Mouse (Mus musculus) activated CD4-positive, CD25-positive, alpha-beta regulatory T cell, adult 4 months (primary cell): ENCODE measurements around the gene Ilkap. TPM values are rescaled to one million over a fixed set of nuclear protein-coding genes. Genes with fewer than 3 reads are reported as not detected.
A peak's percentile ranks its signal among the peaks of the same experiment; 100 is the strongest.

Experiments
- ATAC-seq: one replicate; pipeline ENCODE4 v1.8.0; 2017
- polyA plus RNA-seq, 2 experiments: library from polyadenylated mRNA; unstranded; fragments of 100-300 nt; shearing (Covaris generic); gene quantifications; one replicate each; pipeline ENCODE4 v1.2.1; 2017

The Ilkap gene
- 10 to 100 TPM; 37.7 to 41.9 TPM for polyA plus RNA-seq

GRCm38 (mm10) chr1:91398260-91399062 lies at the start of gene Ilkap:
Gene Ilkap, minus strand, starts transcription at chr1:91398815.
- ATAC-seq: peak; percentile 84

DNA sequence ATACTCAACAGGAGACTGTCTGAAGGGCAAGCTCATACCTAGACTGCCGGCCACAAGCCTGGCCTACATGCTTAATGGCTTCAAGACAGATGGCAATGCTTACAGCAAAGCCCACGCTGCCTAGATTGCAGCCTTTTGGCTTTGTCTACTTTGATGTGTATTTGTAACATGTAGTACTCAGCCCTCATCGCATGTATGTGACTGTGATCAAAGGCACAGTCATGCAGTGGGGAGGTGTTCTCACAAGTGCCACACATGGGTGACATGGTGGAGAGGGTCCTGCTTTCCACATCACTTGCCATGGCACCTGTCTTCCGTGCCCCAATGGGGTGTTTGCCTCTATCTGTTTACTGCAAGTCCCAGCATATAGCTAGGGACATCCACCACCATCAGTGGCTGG lies 47.9 kb upstream of the Ilkap start:
- ATAC-seq: no peak

DNA sequence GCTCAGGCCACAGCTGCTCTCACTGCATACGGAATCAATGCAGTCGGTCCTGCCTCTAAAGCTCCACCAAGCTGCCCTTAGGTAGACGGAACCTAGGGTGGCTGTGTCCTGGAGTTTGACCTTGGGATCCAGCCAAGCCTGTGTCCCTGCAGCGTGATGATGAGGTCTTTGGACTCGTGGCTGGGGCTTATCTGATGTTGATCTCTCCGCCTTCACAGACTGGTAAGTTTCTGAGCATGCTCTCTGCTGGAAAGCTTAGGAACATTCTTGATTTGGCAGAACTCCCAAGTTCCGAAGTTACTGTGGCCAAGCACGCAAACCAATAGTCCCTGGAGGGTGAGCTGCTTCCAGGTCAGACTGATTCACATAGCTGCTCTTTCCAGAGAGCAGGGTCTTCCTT lies 47.4 kb upstream of the Ilkap start:
- no peak for ATAC-seq

GRCm38 (mm10) chr1:91444841-91445830 lies 46.5 kb upstream of the Ilkap start:
- ATAC-seq: no peak

DNA sequence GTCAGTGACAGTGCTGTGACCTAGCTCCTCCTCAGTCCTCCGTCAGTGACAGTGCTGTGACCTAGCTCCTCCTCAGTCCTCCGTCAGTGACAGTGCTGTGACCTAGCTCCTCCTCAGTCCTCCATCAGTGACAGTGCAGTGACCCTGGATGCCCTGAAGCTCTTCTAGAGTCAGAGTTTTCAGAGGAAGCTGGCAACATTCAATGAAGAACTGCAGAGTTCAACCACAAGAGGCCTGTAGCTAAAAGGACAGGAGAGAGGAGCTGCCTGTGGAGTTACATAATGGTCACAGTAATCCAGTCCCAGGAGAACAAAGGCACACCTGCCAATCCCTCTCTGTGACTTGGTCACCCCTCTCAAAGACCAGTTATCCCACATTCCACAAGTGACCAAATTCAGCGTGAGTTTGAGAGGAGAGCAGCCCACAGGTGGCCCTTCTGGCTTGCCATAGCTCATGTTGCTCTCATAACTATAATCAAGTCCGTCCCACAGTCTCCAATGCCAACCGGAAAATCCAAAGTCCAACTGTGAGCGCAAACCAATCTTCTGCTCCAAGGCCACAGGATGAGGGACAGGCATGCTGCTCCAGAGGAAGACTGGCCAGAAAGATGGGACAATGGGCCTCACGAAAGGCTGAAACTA lies 43.9 kb upstream of the Ilkap start:
- no peak for ATAC-seq

DNA sequence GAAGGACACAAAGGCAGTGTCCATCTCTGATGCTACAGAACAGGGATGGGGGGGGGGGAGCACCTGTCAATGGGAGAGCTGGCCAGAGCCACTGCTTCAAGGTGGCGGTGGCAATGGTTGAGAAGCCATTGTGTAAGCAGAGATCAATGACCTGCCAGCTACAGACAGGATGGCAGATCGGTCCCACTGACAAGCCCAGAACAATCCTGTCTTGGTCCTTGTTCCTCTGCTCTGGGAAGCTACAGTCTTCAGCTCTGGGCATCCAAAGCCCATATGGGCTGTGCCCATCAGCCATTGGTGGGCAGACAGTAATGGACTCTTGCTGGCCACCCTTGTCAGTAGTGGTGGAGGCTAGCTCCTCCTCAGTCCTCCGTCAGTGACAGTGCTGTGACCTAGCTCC lies 43.2 kb upstream of the Ilkap start:
- no peak for ATAC-seq

- ATAC-seq: no peak
Measured at GRCm38 (mm10) chr1:91439776-91440175, 41.2 kb upstream of the Ilkap start.

DNA sequence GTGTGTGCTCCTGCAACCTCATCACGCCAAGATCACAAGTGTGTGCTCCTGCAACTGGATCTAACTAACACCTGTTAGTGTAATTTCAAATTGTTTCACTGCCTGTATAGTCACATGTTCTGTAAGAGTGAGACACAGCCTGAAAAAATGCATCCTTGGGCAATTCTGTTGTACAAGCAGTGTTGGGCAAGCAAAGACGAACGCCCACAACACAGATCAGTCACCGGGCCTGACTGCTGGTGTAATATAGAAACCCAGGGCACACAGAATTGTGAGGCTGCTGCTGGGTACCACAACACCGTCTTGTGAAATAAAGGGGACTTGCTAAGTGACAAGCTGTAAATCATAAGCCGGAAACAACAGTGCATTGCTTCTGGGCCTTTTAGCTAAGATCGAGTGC lies 39.0 kb upstream of the Ilkap start:
- no peak for ATAC-seq

GRCm38 (mm10) chr1:91437083-91437400 lies 38.4 kb upstream of the Ilkap start:
- ATAC-seq: no peak

- ATAC-seq: no peak
Measured at GRCm38 (mm10) chr1:91436380-91437082, 37.9 kb upstream of the Ilkap start.

DNA sequence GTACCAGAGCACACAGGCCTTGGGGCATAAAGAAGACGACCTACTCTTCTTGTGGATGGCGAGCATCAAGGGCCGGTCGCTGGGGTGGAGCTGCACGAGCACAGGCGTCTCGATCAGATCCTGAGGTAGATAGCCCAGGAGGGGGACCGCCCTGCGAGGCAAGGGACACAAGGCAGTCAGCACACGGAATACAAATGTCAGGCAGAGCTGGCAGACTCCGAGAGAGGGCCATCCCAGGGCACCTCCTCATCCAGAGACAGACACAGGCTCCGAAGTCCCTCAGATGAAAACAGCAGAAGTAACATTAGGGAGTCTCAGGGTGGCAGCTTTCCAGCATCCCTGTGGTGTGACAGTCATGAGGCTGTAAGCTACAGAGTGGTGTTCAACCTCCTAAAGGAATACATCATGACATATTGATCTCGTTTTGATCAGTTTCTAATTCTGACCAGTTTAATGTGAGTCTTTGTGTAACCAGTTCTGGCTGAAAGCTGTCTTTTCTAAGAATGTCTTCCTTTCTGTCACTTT lies 37.1 kb upstream of the Ilkap start:
- ATAC-seq: no peak

DNA sequence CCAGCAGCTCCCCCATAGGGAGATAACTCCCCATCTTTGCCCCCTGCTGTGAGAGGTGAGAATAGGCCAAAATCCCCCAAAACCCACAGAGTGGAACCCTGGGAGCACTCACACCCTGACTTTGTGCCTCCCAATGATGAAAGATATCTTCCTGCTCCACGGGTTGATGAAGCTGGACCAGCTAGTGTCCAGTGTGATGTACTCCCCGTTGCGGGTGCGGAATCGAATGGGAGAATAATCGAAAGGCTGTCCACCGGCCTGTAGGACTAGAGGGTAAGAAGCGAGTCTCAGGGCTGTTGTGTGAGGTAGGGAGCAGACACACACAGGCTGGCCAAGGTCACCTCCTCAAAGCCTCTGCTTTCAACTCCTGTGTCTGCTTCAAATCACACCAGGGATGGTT lies 36.3 kb upstream of the Ilkap start:
- ATAC-seq: no peak

DNA sequence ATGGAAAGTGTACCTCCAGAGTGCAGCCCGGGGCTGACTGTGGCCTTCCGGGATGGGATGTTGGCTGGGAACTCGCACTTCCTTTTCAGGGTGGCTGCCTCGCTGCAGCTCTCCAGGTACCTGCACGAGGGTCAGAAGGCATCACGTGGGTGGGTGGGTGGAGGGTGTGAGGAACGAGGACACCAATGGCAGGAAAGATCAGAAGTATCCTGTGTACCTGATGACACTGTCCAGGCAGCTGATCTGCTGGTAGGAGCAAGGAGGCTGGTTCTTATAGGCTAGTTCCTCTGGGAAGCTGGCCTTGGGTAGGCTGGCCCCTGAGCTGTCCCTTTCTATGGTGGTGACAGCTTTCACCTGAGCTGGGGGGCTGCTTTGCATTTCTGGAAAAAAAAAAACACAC lies 32.1 kb upstream of the Ilkap start:
- ATAC-seq: no peak

GRCm38 (mm10) chr1:91429212-91429611 lies 30.6 kb upstream of the Ilkap start:
- no peak for ATAC-seq

GRCm38 (mm10) chr1:91428614-91429013 lies 30.0 kb upstream of the Ilkap start:
- peak; percentile 80 for ATAC-seq

- no peak for ATAC-seq
Measured at GRCm38 (mm10) chr1:91426397-91426796, 27.8 kb upstream of the Ilkap start.

DNA sequence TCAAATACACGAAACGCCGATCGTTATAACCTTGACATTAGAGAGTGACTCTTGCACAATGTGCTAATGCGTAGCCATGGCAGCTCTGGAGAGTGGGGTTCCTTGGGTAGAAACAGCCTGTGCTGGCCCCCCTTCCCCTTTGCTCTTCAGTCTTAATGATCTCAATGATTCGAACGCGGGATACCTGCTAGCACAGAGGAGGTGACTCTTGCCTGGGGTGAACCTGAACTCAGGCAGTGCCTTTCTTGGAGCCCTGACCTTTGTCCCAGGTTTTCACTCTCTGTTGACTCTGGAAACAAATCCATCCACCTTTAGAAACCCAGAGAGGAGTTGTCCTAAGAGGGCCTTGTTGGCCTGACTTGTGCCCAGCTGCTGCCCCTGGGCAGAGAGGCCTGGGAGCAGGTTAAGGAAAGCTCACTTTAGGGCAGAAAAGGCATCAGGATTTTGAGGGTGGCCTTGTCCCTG lies 22.0 kb upstream of the Ilkap start:
- ATAC-seq: no peak

- ATAC-seq: no peak
Measured at GRCm38 (mm10) chr1:91419862-91420600, 21.4 kb upstream of the Ilkap start.

DNA sequence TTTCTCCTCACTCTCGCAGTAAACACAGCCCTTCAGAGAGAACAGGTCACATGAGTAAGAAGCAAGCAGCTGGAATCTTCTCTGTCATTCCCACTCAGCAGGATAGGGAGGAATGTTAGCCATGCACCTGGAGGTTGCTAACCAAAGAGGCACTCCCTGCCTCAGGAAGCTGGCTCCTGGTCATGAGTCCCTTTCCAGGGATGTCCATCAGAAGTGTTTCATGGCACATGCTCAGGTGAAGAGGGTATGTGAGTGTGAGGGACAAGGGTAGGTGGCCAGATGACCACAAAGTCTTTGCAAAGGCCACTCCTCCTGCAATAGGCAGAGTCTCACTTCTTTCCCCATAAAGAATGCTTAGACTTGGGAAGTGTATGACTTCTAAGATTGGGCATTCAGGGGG lies 19.4 kb upstream of the Ilkap start:
- ATAC-seq: no peak

- ATAC-seq: no peak
Measured at GRCm38 (mm10) chr1:91415311-91415710, 16.7 kb upstream of the Ilkap start.

DNA sequence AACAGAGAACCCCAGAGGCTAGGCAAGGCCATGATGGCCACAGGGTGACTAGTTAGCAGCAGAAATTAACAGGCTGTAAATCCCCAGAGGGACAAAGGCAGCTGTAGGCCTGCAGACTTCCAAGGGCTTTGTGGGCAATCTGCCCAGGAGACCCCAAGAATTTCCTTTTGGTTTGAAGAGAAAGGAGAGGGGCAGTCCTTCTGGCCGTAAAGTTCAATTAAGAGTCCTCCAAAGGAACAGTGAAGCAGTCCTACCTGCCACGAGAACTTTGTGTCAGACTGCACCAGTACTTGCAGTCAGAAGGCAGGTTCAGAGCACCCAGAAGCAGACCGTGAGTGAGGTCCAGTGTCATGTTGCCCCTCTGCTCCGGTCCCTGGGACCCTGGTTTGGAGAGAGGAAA lies 16.3 kb upstream of the Ilkap start:
- ATAC-seq: no peak
